Mouse (Mus musculus) neural tube, embryonic 12.5 days (tissue): ENCODE results near the gene Hnmt. TPM values are rescaled to one million over a fixed set of nuclear protein-coding genes. Genes with fewer than 3 reads are reported as not detected.
"Not testable (repeated sequence)": the region's sequence is repeated elsewhere in the genome, so short reads cannot be mapped to it uniquely, and the experiment has no call there.

Experiments used
- ATAC-seq: fragments of 200-750 bp; cut with Nextera tagmentation; 2 replicates; pipeline ENCODE4 v1.8.0; 2017; ENCODE audit warnings: low read depth, mild to moderate bottlenecking, moderate TSS enrichment, moderate library complexity; ENCODE audit not compliant: low FRiP score
- H3K27ac ChIP-seq: fragments of 300-500 bp; sonication (generic); 2 replicates; pipeline ENCODE4 v1.5.1; 2016
- H3K27me3 ChIP-seq: fragments of 300-500 bp; sonication (generic); replicated peaks from 2 replicates; pipeline ENCODE4 v1.6.1; 2016; ENCODE audit warnings: mild to moderate bottlenecking
- H3K36me3 ChIP-seq: fragments of 300-500 bp; sonication (generic); 2 replicates; pipeline ENCODE4 v1.6.1; 2016; ENCODE audit warnings: mild to moderate bottlenecking
- H3K4me1 ChIP-seq: fragments of 300-500 bp; sonication (generic); 2 replicates; pipeline ENCODE4 v1.6.1; 2016
- H3K4me2 ChIP-seq: fragments of 300-500 bp; sonication (generic); replicated peaks from 2 replicates; pipeline ENCODE4 v1.6.1; 2016; ENCODE audit warnings: mild to moderate bottlenecking
- H3K4me3 ChIP-seq: fragments of 300-500 bp; sonication (generic); 2 replicates; pipeline ENCODE4 v1.5.1; 2016
- H3K9ac ChIP-seq: fragments of 300-500 bp; sonication (generic); 2 replicates; pipeline ENCODE4 v1.6.1; 2016; ENCODE audit warnings: mild to moderate bottlenecking
- H3K9me3 ChIP-seq: fragments of 300-500 bp; sonication (generic); 2 replicates; pipeline ENCODE4 v1.6.1; 2016; ENCODE audit warnings: mild to moderate bottlenecking
- WGBS: fragments of 180-500 bp; shearing (Covaris S2); methylation state at CpG from one replicate; pipeline ENCODE4 v1.1.7; 2016; 5-methylcytosine and 5-hydroxymethylcytosine counted together
- polyA plus RNA-seq: library from polyadenylated mRNA; unstranded; fragments of >200 nt; fragmentation: Nextera tagmentation; extraction: Ambion mirVana; gene quantifications from 2 replicates; pipeline ENCODE4 v1.2.1, GENCODE M21; 2016

Gene Hnmt
- polyA plus RNA-seq, result 0.93 and 1.1 TPM in 2 replicates

DNA sequence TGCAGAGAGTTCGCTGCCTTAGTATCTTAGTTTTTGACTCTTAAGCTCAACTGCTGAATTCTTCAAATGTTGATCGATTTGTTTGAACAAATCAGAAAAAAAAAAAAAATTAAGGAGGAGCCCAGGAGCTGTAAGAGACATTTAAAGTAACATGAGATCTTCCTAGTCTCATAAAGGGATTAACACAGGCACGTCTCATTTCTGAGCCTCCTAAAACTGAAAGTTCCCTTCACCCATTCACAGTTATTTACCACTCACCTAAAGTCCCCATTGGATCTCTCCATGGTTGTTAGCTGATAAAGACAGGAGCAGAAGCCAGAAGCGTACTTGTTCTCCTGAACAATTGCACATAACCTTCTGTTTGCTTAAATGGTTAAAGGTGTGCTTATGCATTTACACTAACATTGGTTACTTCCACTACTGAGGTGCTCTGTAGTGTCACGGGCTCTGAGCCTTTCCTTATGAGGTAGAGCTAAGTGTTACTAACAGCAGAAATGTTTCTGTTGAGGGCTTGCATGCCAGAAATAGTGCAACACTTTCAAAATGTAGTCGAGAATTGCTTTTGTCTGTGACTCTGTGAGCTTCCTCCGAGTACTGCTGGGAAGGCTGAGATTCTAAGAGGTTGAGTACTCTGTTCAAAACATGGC, at the start of gene Hnmt:
Gene Hnmt (minus strand): TSS at position 51 of the 647 bp plus-strand sequence.
- Histone ChIP-seq H3K4me1 (peaks cover 5% of the 10 kb centered on the region), H3K4me2 (peak within 1 kb of the TSS; percentile 58), H3K27ac (no peak within 1 kb of the TSS), H3K4me3 (peak within 1 kb of the TSS; percentile 22), H3K9ac (no peak within 1 kb of the TSS), H3K9me3 (no peaks in the 10 kb centered on the region), H3K36me3 (no peaks in the 10 kb centered on the region), H3K27me3 (no peaks in the 10 kb centered on the region)
- WGBS, result 56% methylated on average over 7 of the region's 7 CpGs
- no peak for ATAC-seq

DNA sequence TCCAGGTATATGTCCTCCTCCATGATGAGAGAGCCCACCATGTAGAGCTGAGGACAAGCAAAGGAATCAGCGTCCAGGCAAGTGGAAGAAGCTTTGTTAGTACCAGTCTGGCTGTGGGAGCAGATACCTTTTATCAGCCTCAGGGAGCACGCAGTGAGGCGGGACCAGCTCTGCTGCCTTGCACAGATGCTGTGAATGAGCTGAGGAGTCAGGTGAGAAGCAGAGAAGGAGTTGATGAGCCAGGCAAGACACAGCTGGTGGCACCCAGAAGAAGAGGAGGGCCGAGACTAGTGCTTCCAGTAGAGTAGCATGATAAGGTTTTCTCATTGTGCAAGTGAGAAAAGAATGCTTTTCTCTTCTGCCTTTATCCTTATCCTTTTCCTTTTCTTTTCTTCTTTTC, 47.3 kb upstream of the Hnmt start, which contains the start of gene Tbpl2:
Gene Tbpl2 (minus strand): TSS at position 101 of the 400 bp plus-strand sequence.
- no peaks in the 10 kb centered on the region for H3K4me1 ChIP-seq
- H3K27me3 ChIP-seq, result no peaks in the 10 kb centered on the region
- no peak within 1 kb of the TSS for H3K9ac ChIP-seq
- 84% methylated on average over 4 of the region's 4 CpGs for WGBS
- no peak within 1 kb of the TSS for H3K4me2 ChIP-seq
- no peaks in the 10 kb centered on the region for H3K9me3 ChIP-seq
- H3K27ac ChIP-seq, result no peak within 1 kb of the TSS
- H3K36me3 ChIP-seq, result no peaks in the 10 kb centered on the region
- ATAC-seq, result no peak
- H3K4me3 ChIP-seq, result no peak within 1 kb of the TSS

- no peak for ATAC-seq
- Histone ChIP-seq H3K27ac (no peak overlapping the region), H3K36me3 (no peaks in the 10 kb centered on the region), H3K9me3 (no peaks in the 10 kb centered on the region), H3K27me3 (no peaks in the 10 kb centered on the region), H3K4me1 (no peaks in the 10 kb centered on the region), H3K4me3 (no peak overlapping the region), H3K4me2 (no peak overlapping the region), H3K9ac (no peak overlapping the region)
- WGBS, result 89% methylated on average over 1 of the region's 1 CpGs
Measured at GRCm38 (mm10) chr2:24090921-24091320, 41.7 kb upstream of the Hnmt start.

- WGBS, result 94% methylated on average over 3 of the region's 3 CpGs
- Histone ChIP-seq H3K9ac (no peak overlapping the region), H3K4me2 (no peak overlapping the region), H3K27ac (no peak overlapping the region), H3K27me3 (no peaks in the 10 kb centered on the region), H3K9me3 (no peaks in the 10 kb centered on the region), H3K4me1 (peaks cover 5% of the 10 kb centered on the region), H3K4me3 (no peak overlapping the region), H3K36me3 (no peaks in the 10 kb centered on the region)
- no peak for ATAC-seq
Measured at GRCm38 (mm10) chr2:24050459-24050858, 1.3 kb upstream of the Hnmt start.

DNA sequence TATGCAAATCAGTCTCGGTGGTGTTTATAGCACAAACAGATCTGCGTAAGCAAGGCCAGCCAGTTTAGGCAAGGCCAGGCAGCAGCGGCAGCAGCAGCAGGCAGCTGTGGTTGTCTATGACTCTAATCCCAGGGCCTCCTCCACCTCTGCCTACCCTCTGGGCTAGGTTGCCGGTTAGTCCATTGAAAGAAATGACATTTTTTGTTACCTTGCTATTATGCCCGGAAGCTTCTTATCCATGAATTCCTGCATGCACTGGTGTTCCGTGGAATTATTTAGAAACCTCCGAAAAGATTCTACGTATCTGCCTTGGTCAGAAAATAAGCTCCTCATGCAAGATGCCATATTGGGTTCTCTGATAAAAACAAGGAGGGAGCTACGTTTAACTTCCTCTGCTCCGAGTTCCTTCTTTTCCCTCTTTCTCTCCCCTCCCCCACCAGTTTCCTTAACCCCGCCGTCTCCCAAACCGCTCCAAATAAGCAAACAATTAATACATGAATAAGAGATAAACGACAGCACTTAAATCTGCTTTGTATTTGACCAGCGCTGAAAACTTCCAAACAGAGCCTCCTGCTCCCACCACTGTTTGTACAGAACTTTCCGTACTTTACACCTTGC, 605 bp downstream of the Hnmt start:
- H3K9ac ChIP-seq, result no peak overlapping the region
- ATAC-seq, result peak; percentile 92
- peaks cover 5% of the 10 kb centered on the region for H3K4me1 ChIP-seq
- H3K4me2 ChIP-seq, result peak overlapping the region; percentile 58
- H3K9me3 ChIP-seq, result no peaks in the 10 kb centered on the region
- WGBS, result 11% methylated on average over 16 of the region's 16 CpGs
- H3K27ac ChIP-seq, result no peak overlapping the region
- H3K27me3 ChIP-seq, result no peaks in the 10 kb centered on the region
- no peaks in the 10 kb centered on the region for H3K36me3 ChIP-seq
- H3K4me3 ChIP-seq, result peak overlapping the region; percentile 22

GRCm38 (mm10) chr2:24047551-24048479, 1.4 kb downstream of the Hnmt start:
- Histone ChIP-seq H3K27me3 (no peaks in the 10 kb centered on the region), H3K9me3 (no peaks in the 10 kb centered on the region), H3K9ac (no peak overlapping the region), H3K4me1 (peaks cover 5% of the 10 kb centered on the region), H3K4me3 (peak overlapping the region; percentile 22; the same call in 1 of the 2 replicates), H3K27ac (no peak overlapping the region), H3K36me3 (no peaks in the 10 kb centered on the region), H3K4me2 (peak overlapping the region; percentile 58)
- ATAC-seq, result peak; percentile 89
- 24% methylated on average over 6 of the region's 6 CpGs for WGBS

DNA sequence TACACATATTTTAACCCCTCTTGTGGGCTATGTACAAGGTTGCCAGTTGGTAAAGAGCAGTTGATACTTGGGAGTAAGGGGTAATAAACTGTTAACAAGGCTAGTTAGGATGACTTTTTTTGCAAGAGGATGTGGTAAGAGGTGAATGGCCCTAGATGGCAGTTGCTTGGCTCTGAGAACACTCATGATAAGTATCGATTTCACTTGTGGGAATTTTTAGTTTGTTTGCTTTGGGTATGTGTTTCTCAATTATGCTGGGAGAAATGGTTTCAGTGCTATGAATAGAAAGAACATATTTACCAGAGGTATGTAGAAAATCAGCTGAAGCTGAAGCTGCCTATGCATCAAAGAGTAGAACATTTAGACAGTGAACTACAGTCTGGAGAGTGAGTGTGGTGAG, 6.3 kb downstream of the Hnmt start:
- Histone ChIP-seq H3K27me3 (no peaks in the 10 kb centered on the region), H3K4me2 (no peak overlapping the region), H3K27ac (no peak overlapping the region), H3K9ac (no peak overlapping the region), H3K4me1 (no peaks in the 10 kb centered on the region; the same call in 1 of the 2 replicates), H3K36me3 (no peaks in the 10 kb centered on the region), H3K4me3 (no peak overlapping the region), H3K9me3 (no peaks in the 10 kb centered on the region)
- ATAC-seq, result no peak
- 93% methylated on average over 1 of the region's 1 CpGs for whole genome bisulfite sequencing

GRCm38 (mm10) chr2:24040531-24040930, 8.7 kb downstream of the Hnmt start:
- 80% methylated on average over 1 of the region's 1 CpGs for WGBS
- Histone ChIP-seq H3K4me3 (no peak overlapping the region), H3K4me2 (no peak overlapping the region), H3K9me3 (no peaks in the 10 kb centered on the region), H3K27me3 (no peaks in the 10 kb centered on the region), H3K9ac (no peak overlapping the region), H3K27ac (no peak overlapping the region), H3K36me3 (no peaks in the 10 kb centered on the region), H3K4me1 (no peaks in the 10 kb centered on the region)
- no peak for ATAC-seq

- not testable (repeated sequence) for H3K9ac ChIP-seq, H3K4me1 ChIP-seq, H3K27ac ChIP-seq, H3K4me3 ChIP-seq, H3K9me3 ChIP-seq, H3K27me3 ChIP-seq, H3K36me3 ChIP-seq, H3K4me2 ChIP-seq, ATAC-seq
Measured at GRCm38 (mm10) chr2:24019386-24019785, 29.8 kb downstream of the Hnmt start.

GRCm38 (mm10) chr2:24018966-24019365, 30.2 kb downstream of the Hnmt start:
- H3K9ac ChIP-seq, result no peak overlapping the region
- H3K4me1 ChIP-seq, result no peaks in the 10 kb centered on the region
- H3K27ac ChIP-seq, result no peak overlapping the region
- no peak overlapping the region for H3K4me2 ChIP-seq
- no peaks in the 10 kb centered on the region for H3K9me3 ChIP-seq
- 88% methylated on average over 1 of the region's 1 CpGs for WGBS
- no peaks in the 10 kb centered on the region for H3K36me3 ChIP-seq
- ATAC-seq, result no peak
- H3K4me3 ChIP-seq, result no peak overlapping the region
- no peaks in the 10 kb centered on the region for H3K27me3 ChIP-seq

- Histone ChIP-seq H3K4me2 (no peak overlapping the region), H3K36me3 (no peaks in the 10 kb centered on the region), H3K9ac (no peak overlapping the region), H3K4me1 (no peaks in the 10 kb centered on the region), H3K27me3 (no peaks in the 10 kb centered on the region), H3K4me3 (no peak overlapping the region), H3K9me3 (no peaks in the 10 kb centered on the region), H3K27ac (no peak overlapping the region)
- no peak for ATAC-seq
- WGBS, result 86% methylated on average over 5 of the region's 5 CpGs
Measured at GRCm38 (mm10) chr2:24014957-24015356, 34.2 kb downstream of the Hnmt start.

- H3K4me2 ChIP-seq, result no peak overlapping the region
- H3K9me3 ChIP-seq, result no peaks in the 10 kb centered on the region
- no peaks in the 10 kb centered on the region for H3K4me1 ChIP-seq
- no peak for ATAC-seq
- WGBS, result 84% methylated on average over 1 of the region's 1 CpGs
- no peak overlapping the region for H3K4me3 ChIP-seq
- H3K36me3 ChIP-seq, result no peaks in the 10 kb centered on the region
- H3K27ac ChIP-seq, result no peak overlapping the region
- H3K9ac ChIP-seq, result no peak overlapping the region
- H3K27me3 ChIP-seq, result no peaks in the 10 kb centered on the region
Measured at GRCm38 (mm10) chr2:23999323-23999722, 49.9 kb downstream of the Hnmt start.
